Mouse (Mus musculus) liver, embryonic 14.5 days (tissue): ENCODE results near the gene Efcc1.

ENCODE experiments used
- CTCF ChIP-seq: IDR thresholded peaks from 2 replicates; pipeline ENCODE4 v1.5.1; 2016; ENCODE audit warnings: antibody characterized with exemption, low read depth, control low read depth
- EP300 ChIP-seq: IDR thresholded peaks from 2 replicates; pipeline ENCODE4 v1.6.1; 2016; ENCODE audit warnings: antibody characterized with exemption, low read depth

GRCm38 (mm10) chr6:87784033-87784432 is 53.4 kb downstream of the Efcc1 start:
- TF ChIP-seq CTCF (no peak), EP300 (no peak)
